Mouse (Mus musculus) thymus, adult 2 months (tissue): ENCODE results near the gene 4930544D05Rik. TPM values are rescaled to one million over a fixed set of nuclear protein-coding genes. Genes with fewer than 3 reads are reported as not detected.
A peak's percentile ranks its signal among the peaks of the same experiment; 100 is the strongest.

Experiments used
- DNase-seq: peaks from one replicate; pipeline ENCODE4 v3.0.0; 2021
- H3K27ac ChIP-seq: fragments of 200-500 bp; 2 replicates; pipeline ENCODE4 v1.5.1; 2012; ENCODE audit warnings: low read length, control low read depth; ENCODE audit not compliant: control insufficient read depth, insufficient read depth
- H3K27me3 ChIP-seq: fragments of 200-500 bp; 2 replicates; pipeline ENCODE4 v1.6.1; 2012; ENCODE audit warnings: mild to moderate bottlenecking, low read length, moderate library complexity, mixed read lengths; ENCODE audit not compliant: control insufficient read depth, insufficient read depth
- H3K36me3 ChIP-seq: fragments of 200-500 bp; 2 replicates; pipeline ENCODE4 v1.6.1; 2012; ENCODE audit warnings: mild to moderate bottlenecking, low read length, moderate library complexity; ENCODE audit not compliant: control insufficient read depth, insufficient read depth
- H3K4me1 ChIP-seq: fragments of 200-500 bp; replicated peaks from 2 replicates; pipeline ENCODE4 v1.6.1; 2012; ENCODE audit warnings: low read length; ENCODE audit not compliant: control insufficient read depth, insufficient read depth
- H3K4me3 ChIP-seq: fragments of 200-500 bp; 2 replicates; pipeline ENCODE4 v1.5.1; 2012; ENCODE audit warnings: mild to moderate bottlenecking, low read length, control low read depth, moderate library complexity; ENCODE audit not compliant: control insufficient read depth, insufficient read depth
- CTCF ChIP-seq: fragments of 200-500 bp; IDR thresholded peaks from 2 replicates; pipeline ENCODE4 v1.5.1; 2012; ENCODE audit warnings: mild to moderate bottlenecking, control low read depth, low read length, moderate library complexity, borderline replicate concordance; ENCODE audit not compliant: control insufficient read depth, poor library complexity, insufficient read depth; ENCODE audit errors: extremely low read depth
- POLR2A ChIP-seq: fragments of 200-500 bp; IDR thresholded peaks from 2 replicates; pipeline ENCODE4 v1.6.1; 2012; ENCODE audit warnings: mild to moderate bottlenecking, low read length, control low read depth, moderate library complexity; ENCODE audit not compliant: control insufficient read depth, poor library complexity, insufficient read depth; ENCODE audit errors: extremely low read depth
- whole genome bisulfite sequencing: fragments of 180-500 bp; shearing (Covaris S2); methylation state at CpG from one replicate; pipeline ENCODE4 v1.1.7; 2018; 5-methylcytosine and 5-hydroxymethylcytosine counted together
- polyA plus RNA-seq: library from polyadenylated mRNA; depleted of rRNA; stranded (reverse); fragments of >200 nt; gene quantifications from 2 replicates; pipeline ENCODE4 v1.2.3, GENCODE M21; 2012

The 4930544D05Rik gene
- polyA plus RNA-seq, 1 experiment, result 0.15 TPM

- Histone ChIP-seq H3K36me3 (no peaks in the 10 kb centered on the region), H3K27me3 (no peaks in the 10 kb centered on the region), H3K4me1 (peaks cover 20% of the 10 kb centered on the region), H3K4me3 (no peak overlapping the region), H3K27ac (no peak overlapping the region)
- TF ChIP-seq POLR2A (no peak), CTCF (no peak)
- WGBS, result 85% methylated on average over 6 of the region's 6 CpGs
- DNase-seq, result no peak
Observed at GRCm38 (mm10) chr11:70578962-70579361, 36.7 kb upstream of the 4930544D05Rik start.

GRCm38 (mm10) chr11:70579710-70580357 is 35.8 kb upstream of the 4930544D05Rik start:
- TF ChIP-seq POLR2A, result no peak
- TF ChIP-seq CTCF, result no peak
- whole genome bisulfite sequencing, result 41% methylated on average over 9 of the region's 9 CpGs
- Histone ChIP-seq H3K4me3 (no peak overlapping the region), H3K36me3 (no peaks in the 10 kb centered on the region), H3K4me1 (peaks cover 20% of the 10 kb centered on the region), H3K27ac (peak overlapping the region; percentile 33), H3K27me3 (no peaks in the 10 kb centered on the region)
- DNase-seq, result no peak

- Histone ChIP-seq H3K27me3 (no peaks in the 10 kb centered on the region), H3K4me1 (peaks cover 20% of the 10 kb centered on the region), H3K27ac (peak overlapping the region; percentile 33), H3K4me3 (no peak overlapping the region), H3K36me3 (no peaks in the 10 kb centered on the region)
- no peak for TF ChIP-seq CTCF
- no peak for TF ChIP-seq POLR2A
- 62% methylated on average over 5 of the region's 5 CpGs for WGBS
- DNase-seq, result no peak
Observed at GRCm38 (mm10) chr11:70580358-70580720, 35.3 kb upstream of the 4930544D05Rik start.

GRCm38 (mm10) chr11:70580921-70581320 is 34.7 kb upstream of the 4930544D05Rik start:
- H3K36me3 ChIP-seq, result no peaks in the 10 kb centered on the region
- no peaks in the 10 kb centered on the region for H3K27me3 ChIP-seq
- WGBS, result 46% methylated on average over 3 of the region's 3 CpGs
- peaks cover 20% of the 10 kb centered on the region for H3K4me1 ChIP-seq
- H3K4me3 ChIP-seq, result no peak overlapping the region
- no peak for TF ChIP-seq CTCF
- TF ChIP-seq POLR2A, result no peak
- no peak for DNase-seq
- no peak overlapping the region; the same call in 1 of the 2 replicates for H3K27ac ChIP-seq

GRCm38 (mm10) chr11:70582196-70582595 is 33.5 kb upstream of the 4930544D05Rik start:
- no peaks in the 10 kb centered on the region for H3K36me3 ChIP-seq
- H3K4me3 ChIP-seq, result no peak overlapping the region
- WGBS, result 65% methylated on average over 3 of the region's 3 CpGs

GRCm38 (mm10) chr11:70583022-70583714 is 32.5 kb upstream of the 4930544D05Rik start:
- no peak for DNase-seq
- Histone ChIP-seq H3K27ac (no peak overlapping the region), H3K36me3 (no peaks in the 10 kb centered on the region), H3K27me3 (no peaks in the 10 kb centered on the region), H3K4me3 (no peak overlapping the region), H3K4me1 (peaks cover 20% of the 10 kb centered on the region)
- TF ChIP-seq CTCF (no peak), POLR2A (no peak)
- 61% methylated on average over 6 of the region's 6 CpGs for WGBS

More at GRCm38 (mm10) chr11:70582196-70582595, 33.5 kb upstream of the 4930544D05Rik start:
- no peak for TF ChIP-seq CTCF
- Histone ChIP-seq H3K27ac (no peak overlapping the region), H3K27me3 (no peaks in the 10 kb centered on the region), H3K4me1 (peaks cover 20% of the 10 kb centered on the region)
- DNase-seq, result no peak
